Mouse (Mus musculus) brain, embryonic 14.5 days (tissue): ENCODE measurements around the gene Slamf7.

Experiments used
- CTCF ChIP-seq: fragments of 200-500 bp; IDR thresholded peaks from 2 replicates; pipeline ENCODE4 v1.5.1; 2012; ENCODE audit warnings: inconsistent platforms, mild to moderate bottlenecking, moderate library complexity, borderline replicate concordance; ENCODE audit not compliant: insufficient read depth, insufficient read length; ENCODE audit errors: extremely low read depth
- POLR2A ChIP-seq: fragments of 200-500 bp; IDR thresholded peaks from 2 replicates; pipeline ENCODE4 v1.6.1; 2012; ENCODE audit warnings: mild to moderate bottlenecking, inconsistent platforms, borderline replicate concordance; ENCODE audit not compliant: poor library complexity, insufficient read depth, insufficient read length, severe bottlenecking; ENCODE audit errors: extremely low read depth

DNA sequence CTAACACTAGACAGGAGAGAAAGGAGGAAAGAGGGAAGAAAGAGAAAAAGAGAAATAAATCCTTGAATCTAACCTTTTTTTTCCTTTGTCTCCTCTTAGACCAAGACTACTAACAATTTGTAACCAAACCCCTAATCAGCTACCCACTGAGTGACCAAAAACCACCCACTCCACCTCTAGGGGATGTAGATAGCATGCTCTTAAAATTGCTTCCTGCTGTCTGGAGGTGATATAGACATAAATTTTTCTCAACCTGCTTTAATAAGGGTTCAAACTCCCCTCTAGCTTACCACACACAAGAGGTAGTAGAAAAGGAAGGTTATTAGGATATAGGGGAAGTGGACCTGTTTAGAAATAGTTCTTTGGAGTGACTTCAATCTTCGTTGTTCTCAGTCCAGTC is 14.3 kb upstream of the Slamf7 start:
- no peak for TF ChIP-seq POLR2A
- no peak for TF ChIP-seq CTCF
